In the genomic region with DNA sequence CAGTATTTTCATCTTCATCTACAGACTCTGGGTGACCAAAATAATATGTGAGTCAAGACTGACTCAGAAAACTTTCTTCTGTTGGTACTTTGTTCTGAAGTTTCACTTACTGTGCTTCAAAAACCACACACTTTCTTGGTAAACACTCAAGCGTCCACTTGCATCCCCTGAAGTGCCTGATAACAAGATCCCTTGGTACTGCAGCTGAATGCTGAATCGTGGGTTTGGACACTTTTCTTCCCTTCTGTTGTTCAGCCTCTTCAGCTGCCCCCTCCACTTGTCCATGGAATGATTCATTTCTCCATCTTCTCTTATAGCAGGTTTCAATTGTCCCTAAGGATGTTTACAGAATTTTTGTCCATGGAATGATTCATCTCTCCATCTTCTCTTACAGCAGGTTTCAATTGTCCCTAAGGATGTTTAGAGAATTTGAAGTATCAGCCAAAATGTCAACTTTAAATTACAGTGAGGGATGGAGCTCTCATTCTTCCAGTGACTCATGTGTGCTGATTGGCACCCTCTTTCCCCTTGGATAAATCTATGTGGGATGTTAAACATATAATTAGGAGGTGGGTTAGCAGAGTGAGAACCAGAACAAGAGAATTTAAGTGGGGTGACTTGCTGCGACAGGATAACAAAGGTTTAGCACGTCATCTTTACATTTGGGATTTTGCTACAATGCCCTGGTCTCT, we compare ENCODE assay signal across 30 mouse cellular contexts. TPM values are rescaled to one million over a fixed set of nuclear protein-coding genes. Genes with fewer than 3 reads are reported as not detected.
DNase-seq lines count a peak whose midpoint lies in the region; ATAC-seq and TF ChIP-seq lines count a peak whose summit lies in the region.
"Had no signal": no experiment of that assay in that cellular context is flagged by ENCODE, and none has a peak within 500 bp of the region (broad histone marks: within the 10 kb centered on the region; RNA-seq: fewer than 3 reads in every experiment).

No protein-coding gene starts in this region.

- H3K27ac ChIP-seq in heart, embryonic 11.5 days (ENCODE audit: low read depth, low read length): no peak overlapping the region
- H3K27ac ChIP-seq: embryonic facial prominence, embryonic 12.5 days; intestine, embryonic 15.5 days; liver, embryonic 14.5 days; macrophage; midbrain, embryonic 13.5 days; stomach, embryonic 15.5 days had no signal

- no peaks in the 10 kb centered on the region for H3K4me1 ChIP-seq in lung, adult 2 months (ENCODE audit: control insufficient read depth, insufficient read depth, low read length)
- H3K4me1 ChIP-seq in heart, embryonic 11.5 days (ENCODE audit: control insufficient read depth, insufficient read depth, low read length): no peaks in the 10 kb centered on the region
- H3K4me1 ChIP-seq: embryonic facial prominence, embryonic 12.5 days; heart, embryonic 12.5 days; intestine, embryonic 15.5 days; midbrain, embryonic 13.5 days; stomach, embryonic 15.5 days had no signal

- no peak overlapping the region for H3K4me2 ChIP-seq in heart, embryonic 11.5 days
- H3K4me2 ChIP-seq: embryonic facial prominence, embryonic 12.5 days; heart, embryonic 12.5 days; intestine, embryonic 15.5 days; midbrain, embryonic 13.5 days; stomach, embryonic 15.5 days had no signal

- H3K9ac ChIP-seq in heart, embryonic 11.5 days (ENCODE audit: low read depth, low read length): no peak overlapping the region
- H3K9ac ChIP-seq: embryonic facial prominence, embryonic 12.5 days; heart, embryonic 12.5 days; intestine, embryonic 15.5 days; liver, embryonic 14.5 days; midbrain, embryonic 13.5 days; stomach, embryonic 15.5 days had no signal

- intact Hi-C loops in heart, postnatal 10 days (cut with DNase I): no loop called here

- 0 out of 2 replicates have a peak, but pooled peaks have one; percentile 31 for ATAC-seq in frontal cortex, adult (ENCODE audit: low TSS enrichment)
- ATAC-seq in heart, embryonic 11.5 days (replicated peaks; ENCODE audit: insufficient number of reproducible peaks, low FRiP score, low TSS enrichment): no peak
- ATAC-seq: forebrain, embryonic 16.5 days; hindbrain, embryonic 16.5 days; intestine, embryonic 15.5 days; midbrain, embryonic 13.5 days had no signal

- no peaks in the 10 kb centered on the region for H3K36me3 ChIP-seq in heart, embryonic 11.5 days (ENCODE audit: control insufficient read depth, insufficient read depth, low read length)
- H3K36me3 ChIP-seq: embryonic facial prominence, embryonic 12.5 days; heart, embryonic 12.5 days; intestine, embryonic 15.5 days; midbrain, embryonic 13.5 days; stomach, embryonic 15.5 days had no signal

- H3K4me3 ChIP-seq in lung, adult 2 months (replicated peaks; ENCODE audit: extremely low read depth, low read depth, low read length): no peak overlapping the region
- no peak overlapping the region for H3K4me3 ChIP-seq in heart, embryonic 11.5 days (ENCODE audit: low read depth, low read length)
- H3K4me3 ChIP-seq: embryonic facial prominence, embryonic 12.5 days; heart, embryonic 12.5 days; intestine, embryonic 15.5 days; midbrain, embryonic 13.5 days; stomach, embryonic 15.5 days had no signal

- TF ChIP-seq CTCF in lung, adult 2 months (IDR thresholded peaks at IDR 0.05; ENCODE audit: insufficient read depth, low read length): no peak

- H3K9me3 ChIP-seq in heart, embryonic 11.5 days (replicated peaks; ENCODE audit: control insufficient read depth, low read length): no peaks in the 10 kb centered on the region
- H3K9me3 ChIP-seq: embryonic facial prominence, embryonic 12.5 days; heart, embryonic 12.5 days; intestine, embryonic 15.5 days; midbrain, embryonic 13.5 days; stomach, embryonic 15.5 days had no signal

- TF ChIP-seq POLR2A in lung, adult 2 months (IDR thresholded peaks at IDR 0.05; ENCODE audit: borderline replicate concordance, extremely low read depth, low read depth, low read length): no peak

- no peak for DNase-seq in frontal cortex, postnatal 25 days (ENCODE audit: low spot score in 2 of 2)
- DNase-seq in lung, adult 2 months: peak; percentile 54
- peak; percentile 54 for DNase-seq in lung, postnatal 14 days
- DNase-seq in ovary, adult 18-20 months (ENCODE audit: low spot score): no peak
- DNase-seq in spleen, adult 18-20 months: no peak
- no peak for DNase-seq in heart, postnatal 10 days
- DNase-seq: adrenal gland, postnatal 25 days; cerebellum, adult 8-10 months; cerebellum, postnatal 25 days; gastrocnemius, postnatal 14 days; heart, adult 18-20 months; kidney, adult 2 months; kidney, postnatal 36 days; layer of hippocampus, postnatal 36 days; liver; retina, postnatal 1 day; right cerebral cortex, postnatal 14 days had no signal

- WGBS in lung, adult 2 months: 52% methylated on average over 4 of the region's 4 CpGs
- 60% methylated on average over 4 of the region's 4 CpGs for WGBS in heart, embryonic 11.5 days (ENCODE audit: insufficient replicate concordance)

- no peaks in the 10 kb centered on the region for H3K27me3 ChIP-seq in heart, embryonic 11.5 days (ENCODE audit: control insufficient read depth, insufficient read depth, low read length)
- H3K27me3 ChIP-seq: embryonic facial prominence, embryonic 12.5 days; heart, embryonic 12.5 days; intestine, embryonic 15.5 days; midbrain, embryonic 13.5 days; stomach, embryonic 15.5 days had no signal

RNA-seq across cellular contexts. Expression of a gene that starts 57.7 kb away (rescaled TPM):
- polyA plus RNA-seq in lung, adult 2 months (2012; rRNA removed): 18.0 and 36.6 TPM in 2 replicates
- 18.1 and 18.6 TPM in 2 replicates for polyA plus RNA-seq in heart, embryonic 11.5 days (2014; fragmentation: Nextera tagmentation; extraction: Ambion mirVana)
- total RNA-seq in heart, postnatal 10 days (2021): 100 to 1,000 TPM; 886 to 965 TPM
- total RNA-seq: megakaryocyte-erythroid progenitor cell, adult 5-6 weeks; MEL had no signal
- polyA plus RNA-seq: macrophage had no signal

Comparison
In these comparisons a context has a peak if more than half of its experiments do, and no peak if none do; other contexts are left out.
1. DNase-seq: peak in lung, adult 2 months (single experiment) and lung, postnatal 14 days (single experiment); none in frontal cortex, postnatal 25 days (0 of 2), ovary, adult 18-20 months (single experiment), spleen, adult 18-20 months (0 of 2) and heart, postnatal 10 days (0 of 2).